8 mouse cellular contexts compared by ENCODE assay signal in genomic region chr12:32910560-32911194, GRCm38 (mm10). TPM values are rescaled to one million over a fixed set of nuclear protein-coding genes. Genes with fewer than 3 reads are reported as not detected.
A peak's percentile ranks its signal among the peaks of the same experiment; 100 is the strongest.
DNase-seq lines count a peak whose midpoint lies in the region; ATAC-seq and TF ChIP-seq lines count a peak whose summit lies in the region.

No protein-coding gene starts in this region.

- DNase-seq in urinary bladder, postnatal 14 days (ENCODE audit: low spot score): peak; percentile 42
- DNase-seq in urinary bladder, postnatal 25 days (ENCODE audit: low spot score): no peak
- DNase-seq in lung, postnatal 10 days: peak; percentile 53
- DNase-seq in skeletal muscle tissue, adult 2 months (ENCODE audit: low read depth, low spot score): peak; percentile 69
- DNase-seq in spleen, postnatal 4 days (ENCODE audit: low spot score in 2 of 2): no peak

- H3K4me1 ChIP-seq in forebrain, embryonic 15.5 days: peaks cover 9% of the 10 kb centered on the region
- no peaks in the 10 kb centered on the region for H3K4me1 ChIP-seq in intestine, postnatal 0 days (replicated peaks; ENCODE audit: control insufficient read depth, insufficient read depth, low read length)

- WGBS in forebrain, embryonic 15.5 days: 29% methylated on average over 15 of the region's 15 CpGs
- 34% methylated on average over 15 of the region's 15 CpGs for WGBS in intestine, postnatal 0 days

- TF ChIP-seq CTCF in intestine, postnatal 0 days (IDR thresholded peaks at IDR 0.05; ENCODE audit: low read depth): peak; percentile 86

- H3K9me3 ChIP-seq in forebrain, embryonic 15.5 days: no peaks in the 10 kb centered on the region
- H3K9me3 ChIP-seq in intestine, postnatal 0 days (ENCODE audit: control insufficient read depth): no peaks in the 10 kb centered on the region

- peak overlapping the region; percentile 38 for H3K4me2 ChIP-seq in forebrain, embryonic 15.5 days (replicated peaks)
- peak overlapping the region; percentile 48 for H3K4me2 ChIP-seq in intestine, postnatal 0 days (replicated peaks; ENCODE audit: low read depth)

- ATAC-seq in cerebellum, adult (ENCODE audit: insufficient number of reproducible peaks, low FRiP score, low TSS enrichment): peak; percentile 69
- peak; percentile 70 for ATAC-seq in forebrain, embryonic 15.5 days (replicated peaks)
- ATAC-seq in intestine, postnatal 0 days: peak; percentile 56; the same call in 1 of the 2 replicates

- H3K27ac ChIP-seq in forebrain, embryonic 15.5 days (replicated peaks): no peak overlapping the region
- H3K27ac ChIP-seq in intestine, postnatal 0 days (ENCODE audit: low read depth, low read length): no peak overlapping the region

- H3K36me3 ChIP-seq in forebrain, embryonic 15.5 days: no peaks in the 10 kb centered on the region
- no peaks in the 10 kb centered on the region for H3K36me3 ChIP-seq in intestine, postnatal 0 days (ENCODE audit: control insufficient read depth, insufficient read depth)

- H3K27me3 ChIP-seq in forebrain, embryonic 15.5 days: no peaks in the 10 kb centered on the region
- H3K27me3 ChIP-seq in intestine, postnatal 0 days (replicated peaks; ENCODE audit: control insufficient read depth, insufficient read depth, low read length): no peaks in the 10 kb centered on the region

- peak overlapping the region; percentile 14; the same call in 1 of the 2 replicates for H3K9ac ChIP-seq in forebrain, embryonic 15.5 days (replicated peaks)
- no peak overlapping the region for H3K9ac ChIP-seq in intestine, postnatal 0 days (ENCODE audit: low read depth, low read length)

- H3K4me3 ChIP-seq in forebrain, embryonic 15.5 days: peak overlapping the region; percentile 15
- peak overlapping the region; percentile 7; the same call in 1 of the 2 replicates for H3K4me3 ChIP-seq in intestine, postnatal 0 days (ENCODE audit: low read depth, low read length)

RNA-seq across cellular contexts. Expression of gene Sypl, which starts 43.0 kb away (rescaled TPM):
- 39.8 TPM in 2 replicates for polyA plus RNA-seq in forebrain, embryonic 15.5 days (2015; fragmentation: Nextera tagmentation; extraction: Ambion mirVana)
- 176 and 181 TPM in 2 replicates for polyA plus RNA-seq in intestine, postnatal 0 days (2015; fragmentation: Nextera tagmentation; extraction: Ambion mirVana)

Comparison
In these comparisons a context has a peak if more than half of its experiments do, and no peak if none do; other contexts are left out.
1. DNase-seq: peak in urinary bladder, postnatal 14 days (single experiment), lung, postnatal 10 days (single experiment) and skeletal muscle tissue, adult 2 months (single experiment); none in urinary bladder, postnatal 25 days (single experiment) and spleen, postnatal 4 days (0 of 2).
2. Peak in every context shown above with its lines, with median percentiles within 50 percentile points of each other: ATAC-seq.